Mouse (Mus musculus) heart, postnatal 0 days (tissue): ENCODE measurements around the gene Cyp2j5. TPM values are rescaled to one million over a fixed set of nuclear protein-coding genes. Genes with fewer than 3 reads are reported as not detected.

ENCODE experiments used
- ATAC-seq: fragments of 200-750 bp; cut with Nextera tagmentation; 2 replicates; pipeline ENCODE4 v1.8.0; 2017; ENCODE audit warnings: low read depth, moderate number of reproducible peaks, moderate library complexity; ENCODE audit not compliant: insufficient read depth
- DNase-seq: peaks from one replicate; pipeline ENCODE4 v3.0.0-alpha.2; 2016; ENCODE audit warnings: low spot score
- H3K27ac ChIP-seq: fragments of 300-500 bp; sonication (generic); 2 replicates; pipeline ENCODE4 v1.5.1; 2014; ENCODE audit warnings: low read depth, mild to moderate bottlenecking
- H3K27me3 ChIP-seq: fragments of 300-500 bp; sonication (generic); 2 replicates; pipeline ENCODE4 v1.6.1; 2014; ENCODE audit warnings: low read length, mixed read lengths; ENCODE audit not compliant: control insufficient read depth, insufficient read depth
- H3K36me3 ChIP-seq: fragments of 300-500 bp; sonication (generic); replicated peaks from 2 replicates; pipeline ENCODE4 v1.6.1; 2014; ENCODE audit warnings: low read length, mixed read lengths; ENCODE audit not compliant: control insufficient read depth, insufficient read depth
- H3K4me1 ChIP-seq: fragments of 300-500 bp; sonication (generic); 2 replicates; pipeline ENCODE4 v1.6.1; 2014; ENCODE audit warnings: antibody characterized with exemption; ENCODE audit not compliant: control insufficient read depth, insufficient read depth
- H3K4me2 ChIP-seq: fragments of 300-500 bp; sonication (generic); 2 replicates; pipeline ENCODE4 v1.6.1; 2014; ENCODE audit warnings: low read depth, mild to moderate bottlenecking, low read length, moderate library complexity
- H3K4me3 ChIP-seq: fragments of 300-500 bp; sonication (generic); 2 replicates; pipeline ENCODE4 v1.5.1; 2014; ENCODE audit warnings: low read depth, low read length
- H3K9ac ChIP-seq: fragments of 300-500 bp; sonication (generic); replicated peaks from 2 replicates; pipeline ENCODE4 v1.6.1; 2014; ENCODE audit warnings: low read depth, low read length, mixed read lengths
- H3K9me3 ChIP-seq: fragments of 300-500 bp; sonication (generic); replicated peaks from 2 replicates; pipeline ENCODE4 v1.6.1; 2016; ENCODE audit warnings: low read length; ENCODE audit not compliant: control insufficient read depth
- CTCF ChIP-seq: IDR thresholded peaks from 2 replicates; pipeline ENCODE4 v1.5.1; 2016; ENCODE audit warnings: antibody characterized with exemption, control low read depth, low read depth
- EP300 ChIP-seq: IDR thresholded peaks from 2 replicates; pipeline ENCODE4 v1.6.1; 2016; ENCODE audit warnings: antibody characterized with exemption, low read depth
- WGBS: fragments of 180-500 bp; shearing (Covaris S2); extraction: QIAGEN DNeasy Blood & Tissue Kit; methylation state at CpG from one replicate; pipeline ENCODE4 v1.1.7; 2014; 5-methylcytosine and 5-hydroxymethylcytosine counted together
- polyA plus RNA-seq: library from polyadenylated mRNA; unstranded; fragments of >200 nt; fragmentation: Nextera tagmentation; extraction: Ambion mirVana; gene quantifications from 2 replicates; pipeline ENCODE4 v1.2.1, GENCODE M21; 2015
- total RNA-seq: library from RNA; depleted of rRNA; stranded (reverse); fragments of >200 nt; gene quantifications from 2 replicates; pipeline ENCODE4 v1.2.3, GENCODE M21; 2014; ENCODE audit warnings: low replicate concordance; rRNA removed

Cyp2j5 gene
- not detected in 2 replicates for total RNA-seq
- polyA plus RNA-seq = not detected in 2 replicates

DNA sequence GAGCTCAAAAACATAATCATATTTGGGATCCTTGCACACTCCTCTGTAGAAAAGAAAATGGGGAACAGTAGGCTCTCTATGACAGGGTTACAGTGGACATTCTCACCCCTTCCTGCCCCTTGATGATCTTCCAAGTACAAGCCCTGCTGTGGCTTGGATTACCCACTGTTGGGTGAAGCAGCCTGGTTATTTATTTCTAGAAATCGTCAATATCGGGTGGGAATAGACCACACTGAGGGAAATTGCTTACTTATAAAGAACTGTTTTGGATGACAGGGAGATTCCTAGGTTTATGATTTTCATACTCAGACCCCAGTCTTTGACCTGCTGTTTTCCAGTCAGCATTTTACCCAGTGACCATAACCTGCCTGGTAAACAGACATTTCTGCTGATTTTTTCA is at the start of gene Cyp2j5:
TSS of gene Cyp2j5 (minus strand) at position 164 of the 400 bp plus-strand sequence.
- H3K9ac ChIP-seq = no peak within 1 kb of the TSS
- 85% methylated on average over 2 of the region's 2 CpGs for WGBS
- ATAC-seq = no peak

DNA sequence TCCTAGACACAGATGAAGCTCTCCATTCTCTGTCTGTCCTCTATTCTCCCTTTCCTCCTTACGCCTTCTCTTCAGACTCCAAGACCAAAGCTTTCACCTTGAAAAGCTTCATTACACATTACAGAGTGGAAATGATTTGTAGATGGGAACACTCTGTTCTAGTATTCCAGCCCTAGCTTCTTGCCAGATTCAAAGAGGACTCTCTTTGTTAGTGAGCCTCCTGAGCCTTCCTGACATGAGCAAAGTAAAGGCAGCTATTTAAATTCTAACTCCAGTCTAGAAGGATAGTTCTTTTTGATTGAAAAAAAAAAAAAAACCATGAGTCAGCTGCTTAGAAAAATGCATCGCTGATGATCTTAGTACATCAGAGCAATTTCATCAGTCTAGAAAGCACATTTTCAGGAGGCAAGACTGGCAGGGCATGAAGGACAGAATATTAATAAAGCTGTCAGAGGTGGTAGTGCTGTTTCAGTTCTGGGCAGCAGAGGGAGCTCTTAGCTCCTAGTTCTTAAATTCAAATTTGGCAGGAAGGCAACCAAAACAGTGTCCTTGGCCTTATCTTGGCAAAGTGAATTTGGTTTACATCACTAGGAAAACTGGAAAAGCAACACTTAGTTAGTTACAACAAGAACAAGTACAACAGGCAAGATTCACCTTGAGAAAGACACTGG is 41.5 kb upstream of the Cyp2j5 start:
- ATAC-seq (no peak), DNase-seq (peak; percentile 27)

More for the DNA sequence above, at the start of gene Cyp2j5:
- no peaks in the 10 kb centered on the region for H3K9me3 ChIP-seq
- H3K27me3 ChIP-seq = no peaks in the 10 kb centered on the region
- no peaks in the 10 kb centered on the region for H3K36me3 ChIP-seq
- H3K4me1 ChIP-seq = no peaks in the 10 kb centered on the region
- TF ChIP-seq EP300 = no peak
- no peak for TF ChIP-seq CTCF
- no peak within 1 kb of the TSS for H3K27ac ChIP-seq
- no peak within 1 kb of the TSS for H3K4me2 ChIP-seq
- DNase-seq = no peak
- no peak within 1 kb of the TSS for H3K4me3 ChIP-seq

DNA sequence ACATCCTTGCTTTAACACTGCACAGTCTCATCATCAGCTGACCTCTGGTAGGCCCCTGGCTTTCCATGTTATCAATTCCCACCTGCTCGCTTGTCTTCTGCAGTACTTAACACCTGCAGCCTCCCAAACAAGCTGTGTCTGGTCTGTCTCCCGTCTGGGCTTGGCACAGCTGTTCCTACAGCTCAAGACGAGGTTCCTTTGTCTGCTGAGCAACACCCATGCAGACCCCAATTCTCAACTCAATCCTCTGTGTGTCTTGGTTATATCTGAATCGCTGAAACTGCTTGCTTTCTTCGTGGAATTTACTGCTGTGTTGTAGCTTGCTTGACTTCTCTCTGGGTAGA is 34.2 kb upstream of the Cyp2j5 start:
- Histone ChIP-seq H3K4me2 (no peak overlapping the region), H3K9ac (no peak overlapping the region), H3K27ac (no peak overlapping the region), H3K4me1 (no peaks in the 10 kb centered on the region), H3K36me3 (no peaks in the 10 kb centered on the region), H3K4me3 (no peak overlapping the region), H3K9me3 (no peaks in the 10 kb centered on the region), H3K27me3 (no peaks in the 10 kb centered on the region)
- WGBS = 55% methylated on average over 5 of the region's 5 CpGs
- DNase-seq (no peak), ATAC-seq (no peak)
- no peak for TF ChIP-seq EP300
- no peak for TF ChIP-seq CTCF

More for the DNA sequence above, 41.5 kb upstream of the Cyp2j5 start:
- Histone ChIP-seq H3K4me2 (no peak overlapping the region), H3K27ac (no peak overlapping the region), H3K9me3 (no peaks in the 10 kb centered on the region), H3K4me1 (no peaks in the 10 kb centered on the region), H3K9ac (no peak overlapping the region), H3K36me3 (no peaks in the 10 kb centered on the region), H3K4me3 (no peak overlapping the region), H3K27me3 (no peaks in the 10 kb centered on the region)
- 56% methylated on average over 2 of the region's 2 CpGs for WGBS
- TF ChIP-seq CTCF (peak; percentile 61), EP300 (no peak)

DNA sequence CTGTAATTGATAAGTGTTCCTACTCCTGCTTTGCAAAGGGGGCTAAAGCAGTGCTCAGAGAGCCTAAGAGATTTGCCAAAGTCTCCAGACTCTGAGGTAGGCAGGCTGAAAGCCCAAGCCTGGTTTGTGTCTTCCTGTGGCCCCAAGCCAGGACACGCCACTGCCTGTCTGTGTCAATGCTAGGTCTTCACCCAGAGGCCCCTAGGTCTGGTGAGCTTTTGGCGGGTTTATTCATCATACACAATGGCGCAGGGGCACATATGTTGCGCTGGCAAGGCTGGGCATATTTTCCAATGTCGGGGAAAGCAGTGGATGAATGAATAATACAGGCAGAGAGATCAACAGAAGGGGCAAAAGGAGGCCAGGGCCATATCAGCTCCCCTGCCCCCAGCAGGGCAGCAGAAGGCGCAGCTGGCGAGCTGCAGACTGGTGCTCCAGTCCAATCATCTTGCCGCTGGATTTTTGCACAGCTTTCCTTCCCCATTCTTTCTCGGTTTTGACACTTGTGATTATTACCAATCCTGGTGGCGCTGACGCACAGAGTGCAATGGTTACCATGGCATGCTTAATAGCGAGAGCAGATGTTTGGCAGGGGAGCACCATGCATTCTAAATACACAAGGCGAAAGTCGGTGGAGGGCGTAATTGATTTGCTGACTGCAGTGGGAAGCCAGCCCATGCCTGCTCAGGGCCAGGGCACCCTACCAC is 33.7 kb upstream of the Cyp2j5 start:
- ATAC-seq (no peak), DNase-seq (no peak)
- TF ChIP-seq EP300 = no peak
- no peak for TF ChIP-seq CTCF
- Histone ChIP-seq H3K9me3 (no peaks in the 10 kb centered on the region), H3K9ac (no peak overlapping the region), H3K4me3 (no peak overlapping the region), H3K4me2 (no peak overlapping the region), H3K4me1 (no peaks in the 10 kb centered on the region), H3K36me3 (no peaks in the 10 kb centered on the region), H3K27me3 (no peaks in the 10 kb centered on the region), H3K27ac (no peak overlapping the region)
- 76% methylated on average over 15 of the region's 15 CpGs for WGBS

DNA sequence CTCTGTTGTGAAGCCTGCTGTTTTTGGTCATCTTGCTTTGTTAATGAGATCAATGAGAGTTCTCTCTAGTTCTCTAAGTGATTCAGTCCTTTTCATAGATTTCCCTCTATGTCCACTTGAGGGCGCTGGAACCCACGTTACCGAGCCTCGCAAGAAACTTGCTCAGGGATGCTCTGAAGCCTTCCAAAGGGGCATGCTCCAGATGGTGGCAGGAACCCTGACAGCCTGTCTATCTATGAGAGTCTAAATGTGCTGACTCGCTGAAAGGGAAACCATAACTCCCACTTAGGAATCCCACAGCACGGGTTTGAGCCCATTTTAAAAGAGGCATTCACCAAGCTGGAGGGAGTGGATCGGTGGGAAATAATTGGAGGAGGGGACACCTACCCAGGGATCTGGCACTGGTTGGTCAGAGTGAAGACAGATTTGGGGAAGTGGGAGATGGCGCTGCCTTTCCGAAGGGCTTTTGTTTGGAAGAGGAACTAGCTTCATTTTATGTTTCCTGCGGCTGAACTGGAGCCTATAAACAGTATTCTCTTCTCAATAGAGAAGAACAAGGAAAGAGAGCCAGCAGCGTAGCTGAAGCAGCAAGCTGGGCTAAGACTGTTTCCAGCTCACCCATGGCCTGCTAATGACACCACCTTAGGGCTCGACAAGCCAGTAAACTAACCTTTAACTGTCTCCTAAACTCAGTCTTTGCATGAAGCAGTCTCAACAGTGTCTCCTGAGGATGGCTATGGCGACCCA is 32.8 kb upstream of the Cyp2j5 start:
- H3K27me3 ChIP-seq = no peaks in the 10 kb centered on the region
- ATAC-seq (no peak), DNase-seq (no peak)
- H3K4me2 ChIP-seq = 0 out of 2 replicates have a peak overlapping the region, but pooled peaks have one; percentile 25
- no peaks in the 10 kb centered on the region for H3K9me3 ChIP-seq
- no peak overlapping the region for H3K4me3 ChIP-seq
- H3K36me3 ChIP-seq = no peaks in the 10 kb centered on the region
- no peak for TF ChIP-seq EP300
- peak; percentile 58 for TF ChIP-seq CTCF
- H3K27ac ChIP-seq = no peak overlapping the region
- H3K9ac ChIP-seq = no peak overlapping the region
- 32% methylated on average over 13 of the region's 13 CpGs for WGBS
- H3K4me1 ChIP-seq = no peaks in the 10 kb centered on the region
